In genomic region chr2:117185587-117185986, GRCm38 (mm10) we compare ENCODE assay signal across 23 mouse cellular contexts.
DNase-seq lines count a peak whose midpoint lies in the region; ATAC-seq lines count a peak whose summit lies in the region.
"Had no signal": no experiment of that assay in that cellular context is flagged by ENCODE, and none has a peak within 500 bp of the region (broad histone marks: within the 10 kb centered on the region; RNA-seq: fewer than 3 reads in every experiment).

No protein-coding gene starts in this region.

- H3K4me3 ChIP-seq in kidney, embryonic 15.5 days (replicated peaks), result no peak overlapping the region
- no peak overlapping the region for H3K4me3 ChIP-seq in intestine, embryonic 16.5 days (ENCODE audit: low read length)
- no peak overlapping the region for H3K4me3 ChIP-seq in midbrain, embryonic 16.5 days (ENCODE audit: low read depth, low read length)
- H3K4me3 ChIP-seq: embryonic facial prominence, embryonic 10.5 days; embryonic facial prominence, embryonic 13.5 days; erythroblast, embryonic 14.5 days; forebrain, embryonic 12.5 days; forebrain, embryonic 15.5 days; hindbrain, embryonic 12.5 days; hindbrain, embryonic 15.5 days had no signal

- no peaks in the 10 kb centered on the region for H3K9me3 ChIP-seq in kidney, embryonic 15.5 days (replicated peaks)
- H3K9me3 ChIP-seq in intestine, embryonic 16.5 days (ENCODE audit: control insufficient read depth, low read length), result no peaks in the 10 kb centered on the region
- 0 out of 2 replicates have a peak, but pooled peaks cover 2% of the 10 kb centered on the region for H3K9me3 ChIP-seq in midbrain, embryonic 16.5 days (replicated peaks; ENCODE audit: control insufficient read depth, low read length, poor library complexity, severe bottlenecking)
- H3K9me3 ChIP-seq: embryonic facial prominence, embryonic 10.5 days; embryonic facial prominence, embryonic 13.5 days; forebrain, embryonic 12.5 days; forebrain, embryonic 15.5 days; hindbrain, embryonic 12.5 days; hindbrain, embryonic 15.5 days had no signal

- no peak for DNase-seq in kidney, adult 18-20 months
- DNase-seq in large intestine, adult 2 months (ENCODE audit: low read depth, low spot score), result peak; percentile 54
- DNase-seq in thymus, postnatal 36 days, result no peak
- DNase-seq: adrenal gland, adult 2 months; adrenal gland, postnatal 14 days; cerebellum, adult 11 months; cerebellum, adult 8-10 months; cerebellum, postnatal 10 days; cerebellum, postnatal 36 days; embryo, embryonic 11 days; gastrocnemius, postnatal 25 days had no signal

- H3K27me3 ChIP-seq in kidney, embryonic 15.5 days, result no peaks in the 10 kb centered on the region
- no peaks in the 10 kb centered on the region for H3K27me3 ChIP-seq in intestine, embryonic 16.5 days (replicated peaks; ENCODE audit: control insufficient read depth, insufficient read depth, low read length)
- no peaks in the 10 kb centered on the region for H3K27me3 ChIP-seq in midbrain, embryonic 16.5 days (ENCODE audit: control insufficient read depth, insufficient read depth, low read depth, low read length)
- H3K27me3 ChIP-seq: embryonic facial prominence, embryonic 13.5 days; forebrain, embryonic 12.5 days; forebrain, embryonic 15.5 days; hindbrain, embryonic 12.5 days; hindbrain, embryonic 15.5 days had no signal

- H3K36me3 ChIP-seq in kidney, embryonic 15.5 days, result peaks cover 58% of the 10 kb centered on the region
- H3K36me3 ChIP-seq in intestine, embryonic 16.5 days (ENCODE audit: control insufficient read depth, insufficient read depth, low read length), result 0 out of 2 replicates have a peak, but pooled peaks cover 4% of the 10 kb centered on the region
- H3K36me3 ChIP-seq in midbrain, embryonic 16.5 days (ENCODE audit: control insufficient read depth, insufficient read depth, low read length), result peaks cover 6% of the 10 kb centered on the region; the same call in 1 of the 2 replicates

- no peak overlapping the region for H3K9ac ChIP-seq in kidney, embryonic 15.5 days
- H3K9ac ChIP-seq in intestine, embryonic 16.5 days (ENCODE audit: low read depth, low read length), result no peak overlapping the region
- H3K9ac ChIP-seq in midbrain, embryonic 16.5 days (ENCODE audit: low read depth, low read length), result no peak overlapping the region
- H3K9ac ChIP-seq: embryonic facial prominence, embryonic 13.5 days; forebrain, embryonic 12.5 days; forebrain, embryonic 15.5 days; hindbrain, embryonic 12.5 days; hindbrain, embryonic 15.5 days had no signal

- peak overlapping the region; percentile 52 for H3K27ac ChIP-seq in kidney, embryonic 15.5 days
- H3K27ac ChIP-seq in intestine, embryonic 16.5 days (ENCODE audit: low read length), result no peak overlapping the region
- H3K27ac ChIP-seq in midbrain, embryonic 16.5 days (ENCODE audit: low read length), result no peak overlapping the region
- H3K27ac ChIP-seq: embryonic facial prominence, embryonic 10.5 days; embryonic facial prominence, embryonic 13.5 days; forebrain, embryonic 12.5 days; forebrain, embryonic 15.5 days; hindbrain, embryonic 12.5 days; hindbrain, embryonic 15.5 days had no signal

- WGBS in kidney, embryonic 15.5 days, result 76% methylated on average over 4 of the region's 4 CpGs
- WGBS in intestine, embryonic 16.5 days, result 77% methylated on average over 4 of the region's 4 CpGs
- 28% methylated on average over 4 of the region's 4 CpGs for WGBS in large intestine, adult 2 months
- WGBS in midbrain, embryonic 16.5 days, result 58% methylated on average over 4 of the region's 4 CpGs

- H3K4me2 ChIP-seq in kidney, embryonic 15.5 days, result no peak overlapping the region
- no peak overlapping the region for H3K4me2 ChIP-seq in intestine, embryonic 16.5 days (ENCODE audit: low read depth, low read length)
- H3K4me2 ChIP-seq in midbrain, embryonic 16.5 days (ENCODE audit: low read length), result no peak overlapping the region
- H3K4me2 ChIP-seq: embryonic facial prominence, embryonic 13.5 days; forebrain, embryonic 12.5 days; forebrain, embryonic 15.5 days; heart, embryonic 11.5 days; hindbrain, embryonic 12.5 days; hindbrain, embryonic 15.5 days had no signal

- ATAC-seq in kidney, embryonic 15.5 days (replicated peaks; ENCODE audit: low FRiP score), result no peak; the same call in 1 of the 2 replicates
- ATAC-seq in intestine, embryonic 16.5 days, result peak; percentile 75
- ATAC-seq in midbrain, embryonic 16.5 days, result no peak
- ATAC-seq: CD4-positive, CD25-positive, alpha-beta regulatory T cell, adult 4 months; forebrain, embryonic 15.5 days had no signal

- H3K4me1 ChIP-seq in kidney, embryonic 15.5 days, result no peaks in the 10 kb centered on the region
- 0 out of 2 replicates have a peak, but pooled peaks cover 2% of the 10 kb centered on the region for H3K4me1 ChIP-seq in intestine, embryonic 16.5 days (ENCODE audit: control insufficient read depth, insufficient read depth, low read length)
- H3K4me1 ChIP-seq in midbrain, embryonic 16.5 days (ENCODE audit: control insufficient read depth, insufficient read depth, low read length), result no peaks in the 10 kb centered on the region
- H3K4me1 ChIP-seq: embryonic facial prominence, embryonic 10.5 days; forebrain, embryonic 12.5 days; forebrain, embryonic 15.5 days; hindbrain, embryonic 12.5 days; hindbrain, embryonic 15.5 days had no signal
